In genomic region chr5:35286190-35286589, GRCm38 (mm10) we compare ENCODE assay signal across 16 mouse cellular contexts. TPM values are rescaled to one million over a fixed set of nuclear protein-coding genes. Genes with fewer than 3 reads are reported as not detected.
"Had no signal": no experiment of that assay in that cellular context is flagged by ENCODE, and none has a peak within 500 bp of the region (broad histone marks: within the 10 kb centered on the region; RNA-seq: fewer than 3 reads in every experiment).

No protein-coding gene starts in this region.

- H3K27ac ChIP-seq: kidney, postnatal 0 days; limb, embryonic 12.5 days; liver, embryonic 13.5 days; lung, embryonic 15.5 days; macrophage; midbrain, embryonic 12.5 days; stomach, embryonic 15.5 days had no signal

- H3K36me3 ChIP-seq: limb, embryonic 12.5 days; liver, embryonic 13.5 days; lung, embryonic 15.5 days; midbrain, embryonic 12.5 days; stomach, embryonic 15.5 days had no signal

- DNase-seq: kidney, adult 11 months; kidney, adult 9 months; kidney, postnatal 36 days; liver; liver, embryonic 13.5 days; liver, postnatal 0 days; lung, postnatal 14 days; thymus, adult 2 months; thymus, postnatal 25 days had no signal

- H3K4me2 ChIP-seq: limb, embryonic 12.5 days; liver, embryonic 13.5 days; lung, embryonic 15.5 days; midbrain, embryonic 12.5 days; stomach, embryonic 15.5 days had no signal

- H3K9me3 ChIP-seq: limb, embryonic 12.5 days; liver, embryonic 13.5 days; lung, embryonic 15.5 days; megakaryocyte, embryonic 14.5 days; midbrain, embryonic 12.5 days; stomach, embryonic 15.5 days had no signal

- H3K4me1 ChIP-seq: limb, embryonic 12.5 days; lung, embryonic 15.5 days; megakaryocyte, embryonic 14.5 days; midbrain, embryonic 12.5 days; stomach, embryonic 15.5 days had no signal

- H3K9ac ChIP-seq: limb, embryonic 12.5 days; liver, embryonic 13.5 days; liver, postnatal 0 days; lung, embryonic 15.5 days; midbrain, embryonic 12.5 days; stomach, embryonic 15.5 days had no signal

- H3K4me3 ChIP-seq: limb, embryonic 12.5 days; liver, embryonic 13.5 days; lung, embryonic 15.5 days; megakaryocyte, embryonic 14.5 days; midbrain, embryonic 12.5 days; stomach, embryonic 15.5 days had no signal

- ATAC-seq: liver, postnatal 0 days had no signal

RNA-seq across cellular contexts. Expression of gene Adra2c, which starts 8.1 kb away (rescaled TPM):
- polyA plus RNA-seq: liver, embryonic 13.5 days; liver, postnatal 0 days; lung, embryonic 15.5 days; macrophage; midbrain, embryonic 12.5 days had no signal
